21 mouse cellular contexts compared by ENCODE assay signal in genomic region chr2:3140585-3140984, GRCm38 (mm10). TPM values are rescaled to one million over a fixed set of nuclear protein-coding genes. Genes with fewer than 3 reads are reported as not detected.
A peak's percentile ranks its signal among the peaks of the same experiment; 100 is the strongest.
DNase-seq lines count a peak whose midpoint lies in the region; ATAC-seq lines count a peak whose summit lies in the region.
"Had no signal": no experiment of that assay in that cellular context is flagged by ENCODE, and none has a peak within 500 bp of the region (broad histone marks: within the 10 kb centered on the region; RNA-seq: fewer than 3 reads in every experiment).

No protein-coding gene starts in this region.

- H3K27me3 ChIP-seq in forebrain, embryonic 16.5 days (replicated peaks; ENCODE audit: control insufficient read depth, insufficient read depth, low read length) = no peaks in the 10 kb centered on the region
- H3K27me3 ChIP-seq in forebrain, embryonic 11.5 days (ENCODE audit: control insufficient read depth, insufficient read depth, low read length) = no peaks in the 10 kb centered on the region
- H3K27me3 ChIP-seq in kidney, embryonic 15.5 days = no peaks in the 10 kb centered on the region
- no peaks in the 10 kb centered on the region for H3K27me3 ChIP-seq in neural tube, embryonic 14.5 days (ENCODE audit: control insufficient read depth, insufficient read depth, low read length)
- H3K27me3 ChIP-seq in midbrain, embryonic 15.5 days (replicated peaks) = no peaks in the 10 kb centered on the region
- H3K27me3 ChIP-seq: embryonic facial prominence, embryonic 12.5 days; heart, embryonic 15.5 days; limb, embryonic 13.5 days; megakaryocyte, embryonic 14.5 days had no signal

- ATAC-seq in forebrain, embryonic 16.5 days = peak; percentile 20; the same call in 1 of the 2 replicates
- ATAC-seq in forebrain, embryonic 11.5 days (replicated peaks; ENCODE audit: low FRiP score) = no peak
- peak; percentile 22; the same call in 1 of the 2 replicates for ATAC-seq in kidney, embryonic 15.5 days (replicated peaks; ENCODE audit: low FRiP score)
- peak; percentile 44; the same call in 1 of the 2 replicates for ATAC-seq in neural tube, embryonic 14.5 days (ENCODE audit: low read depth)
- ATAC-seq in midbrain, embryonic 15.5 days (replicated peaks) = peak; percentile 43; the same call in 1 of the 2 replicates

- H3K4me1 ChIP-seq in forebrain, embryonic 16.5 days (replicated peaks; ENCODE audit: control insufficient read depth, insufficient read depth, low read length) = peaks cover 2% of the 10 kb centered on the region; the same call in 1 of the 2 replicates
- H3K4me1 ChIP-seq in forebrain, embryonic 11.5 days (replicated peaks; ENCODE audit: control insufficient read depth, insufficient read depth, low read length) = 0 out of 2 replicates have a peak, but pooled peaks cover 4% of the 10 kb centered on the region
- H3K4me1 ChIP-seq in kidney, embryonic 15.5 days = peaks cover 51% of the 10 kb centered on the region
- H3K4me1 ChIP-seq in neural tube, embryonic 14.5 days (ENCODE audit: control insufficient read depth, insufficient read depth, low read length) = no peaks in the 10 kb centered on the region
- H3K4me1 ChIP-seq in midbrain, embryonic 15.5 days = peaks cover 19% of the 10 kb centered on the region; the same call in 1 of the 2 replicates

- no peak overlapping the region for H3K4me2 ChIP-seq in forebrain, embryonic 16.5 days (ENCODE audit: low read length)
- no peak overlapping the region for H3K4me2 ChIP-seq in forebrain, embryonic 11.5 days (ENCODE audit: low read depth, low read length, severe bottlenecking)
- H3K4me2 ChIP-seq in kidney, embryonic 15.5 days = no peak overlapping the region
- no peak overlapping the region for H3K4me2 ChIP-seq in neural tube, embryonic 14.5 days (ENCODE audit: low read depth, low read length)
- no peak overlapping the region for H3K4me2 ChIP-seq in midbrain, embryonic 15.5 days
- H3K4me2 ChIP-seq: embryonic facial prominence, embryonic 12.5 days; heart, embryonic 15.5 days; limb, embryonic 13.5 days had no signal

- no peak overlapping the region for H3K27ac ChIP-seq in forebrain, embryonic 16.5 days (ENCODE audit: low read length)
- no peak overlapping the region for H3K27ac ChIP-seq in forebrain, embryonic 11.5 days (ENCODE audit: low read depth, low read length)
- H3K27ac ChIP-seq in kidney, embryonic 15.5 days = no peak overlapping the region
- H3K27ac ChIP-seq in neural tube, embryonic 14.5 days (ENCODE audit: low read depth, low read length) = no peak overlapping the region
- H3K27ac ChIP-seq in midbrain, embryonic 15.5 days = no peak overlapping the region
- H3K27ac ChIP-seq: embryonic facial prominence, embryonic 12.5 days; limb, embryonic 13.5 days had no signal

- H3K9ac ChIP-seq in forebrain, embryonic 16.5 days (replicated peaks; ENCODE audit: low read depth, low read length) = no peak overlapping the region
- H3K9ac ChIP-seq in forebrain, embryonic 11.5 days (ENCODE audit: low read length) = no peak overlapping the region
- no peak overlapping the region for H3K9ac ChIP-seq in kidney, embryonic 15.5 days
- H3K9ac ChIP-seq in neural tube, embryonic 14.5 days (replicated peaks; ENCODE audit: low read depth, low read length) = no peak overlapping the region
- no peak overlapping the region for H3K9ac ChIP-seq in midbrain, embryonic 15.5 days
- H3K9ac ChIP-seq: embryonic facial prominence, embryonic 12.5 days; heart, embryonic 15.5 days; limb, embryonic 13.5 days had no signal

- H3K4me3 ChIP-seq in forebrain, embryonic 16.5 days (replicated peaks; ENCODE audit: low read length) = no peak overlapping the region
- no peak overlapping the region for H3K4me3 ChIP-seq in forebrain, embryonic 11.5 days (ENCODE audit: low read depth, low read length)
- no peak overlapping the region for H3K4me3 ChIP-seq in kidney, embryonic 15.5 days (replicated peaks)
- no peak overlapping the region for H3K4me3 ChIP-seq in neural tube, embryonic 14.5 days (ENCODE audit: low read depth, low read length)
- no peak overlapping the region for H3K4me3 ChIP-seq in midbrain, embryonic 15.5 days
- H3K4me3 ChIP-seq: embryonic facial prominence, embryonic 12.5 days; heart, embryonic 15.5 days; limb, embryonic 13.5 days; megakaryocyte, embryonic 14.5 days had no signal

- DNase-seq in forebrain, embryonic 11.5 days (ENCODE audit: low spot score) = no peak
- DNase-seq in kidney, postnatal 10 days = no peak
- DNase-seq in neural tube, embryonic 10.5 days (ENCODE audit: extremely low spot score, low spot score) = no peak
- no peak for DNase-seq in lung, postnatal 36 days
- DNase-seq: adrenal gland, postnatal 10 days; B cell, adult 2 months; cerebellum, adult 11-12 months; cerebellum, postnatal 25 days; heart, adult 18-20 months; kidney, adult 8-10 months; lung, postnatal 10 days; right cerebral cortex, postnatal 25 days; thymus, postnatal 36 days had no signal

- H3K36me3 ChIP-seq in forebrain, embryonic 16.5 days (ENCODE audit: control insufficient read depth, insufficient read depth) = no peaks in the 10 kb centered on the region
- no peaks in the 10 kb centered on the region for H3K36me3 ChIP-seq in forebrain, embryonic 11.5 days (ENCODE audit: control insufficient read depth, insufficient read depth, low read length)
- H3K36me3 ChIP-seq in kidney, embryonic 15.5 days = peaks cover under 1% of the 10 kb centered on the region; the same call in 1 of the 2 replicates
- H3K36me3 ChIP-seq in neural tube, embryonic 14.5 days (ENCODE audit: control insufficient read depth, insufficient read depth, low read length) = no peaks in the 10 kb centered on the region
- no peaks in the 10 kb centered on the region for H3K36me3 ChIP-seq in midbrain, embryonic 15.5 days (replicated peaks)
- H3K36me3 ChIP-seq: embryonic facial prominence, embryonic 12.5 days; heart, embryonic 15.5 days; limb, embryonic 13.5 days had no signal

- WGBS in forebrain, embryonic 16.5 days = 63% methylated on average over 5 of the region's 5 CpGs
- 60% methylated on average over 5 of the region's 5 CpGs for WGBS in forebrain, embryonic 11.5 days
- WGBS in kidney, embryonic 15.5 days = 54% methylated on average over 5 of the region's 5 CpGs
- WGBS in neural tube, embryonic 14.5 days = 49% methylated on average over 5 of the region's 5 CpGs
- WGBS in midbrain, embryonic 15.5 days = 56% methylated on average over 5 of the region's 5 CpGs

- H3K9me3 ChIP-seq in forebrain, embryonic 16.5 days (ENCODE audit: control insufficient read depth, low read length) = no peaks in the 10 kb centered on the region
- no peaks in the 10 kb centered on the region for H3K9me3 ChIP-seq in forebrain, embryonic 11.5 days (ENCODE audit: control insufficient read depth, low read length)
- no peaks in the 10 kb centered on the region for H3K9me3 ChIP-seq in kidney, embryonic 15.5 days (replicated peaks)
- H3K9me3 ChIP-seq in neural tube, embryonic 14.5 days (ENCODE audit: control insufficient read depth, low read length) = no peaks in the 10 kb centered on the region
- H3K9me3 ChIP-seq in midbrain, embryonic 15.5 days = no peaks in the 10 kb centered on the region
- H3K9me3 ChIP-seq: embryonic facial prominence, embryonic 12.5 days; heart, embryonic 15.5 days; limb, embryonic 13.5 days; megakaryocyte, embryonic 14.5 days had no signal

RNA-seq across cellular contexts. Expression of gene Fam171a1, which starts 26.6 kb away (rescaled TPM):
- 30.8 and 32.3 TPM in 2 replicates for polyA plus RNA-seq in forebrain, embryonic 16.5 days (2015; fragmentation: Nextera tagmentation; extraction: Ambion mirVana)
- 34.7 and 35.9 TPM in 2 replicates for polyA plus RNA-seq in forebrain, embryonic 11.5 days (2014; fragmentation: Nextera tagmentation; extraction: Ambion mirVana)
- 53.5 and 57.1 TPM in 2 replicates for polyA plus RNA-seq in kidney, embryonic 15.5 days (2015; fragmentation: Nextera tagmentation; extraction: Ambion mirVana)
- polyA plus RNA-seq in neural tube, embryonic 14.5 days (2014; fragmentation: Nextera tagmentation; extraction: Ambion mirVana) = 44.5 and 60.4 TPM in 2 replicates
- 48.3 and 49.8 TPM in 2 replicates for polyA plus RNA-seq in midbrain, embryonic 15.5 days (2015; fragmentation: Nextera tagmentation; extraction: Ambion mirVana)
